Mouse (Mus musculus): ENCODE measurements around the gene Arid1a. TPM values are rescaled to one million over a fixed set of nuclear protein-coding genes. Genes with fewer than 3 reads are reported as not detected.

Arid1a gene
- total RNA-seq, 2 experiments from 2014 or later, result 81.0 to 88.3 TPM

- DNase-seq (ENCODE audit: low spot score in 2 of 2), result no peak
- intact Hi-C loops (cut with DNase I), result no loop called here
Measured at GRCm38 (mm10) chr4:133680206-133680786, 76.3 kb downstream of the Arid1a start.

- intact Hi-C loops (cut with DNase I), result no loop called here
- DNase-seq (ENCODE audit: low spot score in 2 of 2), result no peak
Measured at GRCm38 (mm10) chr4:133679629-133680028, 76.9 kb downstream of the Arid1a start.

GRCm38 (mm10) chr4:133677266-133677665 lies 79.3 kb downstream of the Arid1a start:
- intact Hi-C loops (cut with DNase I), result no loop called here
- no peak for DNase-seq (ENCODE audit: low spot score in 2 of 2)

- no peak for DNase-seq (ENCODE audit: low spot score in 2 of 2)
- intact Hi-C loops (cut with DNase I), result no loop called here
Measured at GRCm38 (mm10) chr4:133676189-133676588, 80.4 kb downstream of the Arid1a start.

- intact Hi-C loops (cut with DNase I), result no loop called here
- DNase-seq (ENCODE audit: low spot score in 2 of 2), result peak in 1 of 2 experiments; percentile 56
Measured at GRCm38 (mm10) chr4:133675594-133676016, 81.0 kb downstream of the Arid1a start.

- no peak for DNase-seq (ENCODE audit: low spot score in 2 of 2)
- intact Hi-C loops (cut with DNase I), result loop anchor here (5.0 kb wide), 1 partner anchor 238 kb away; no protein-coding TSS in a partner anchor
Measured at GRCm38 (mm10) chr4:133674331-133674695, 82.3 kb downstream of the Arid1a start.

GRCm38 (mm10) chr4:133673666-133674330 lies 82.8 kb downstream of the Arid1a start:
- peak in 1 of 2 experiments; percentile 59 for DNase-seq (ENCODE audit: low spot score in 2 of 2)
- intact Hi-C loops (cut with DNase I), result loop anchor here (2.0 to 5.0 kb wide), 2 partner anchors 55 to 239 kb away; no protein-coding TSS in a partner anchor

- peak in 1 of 2 experiments; percentile 32 for DNase-seq (ENCODE audit: low spot score in 2 of 2)
- intact Hi-C loops (cut with DNase I), result loop anchor here (1.0 to 5.0 kb wide), 5 partner anchors 56 to 239 kb away; partner anchors contain the start of gene Arid1a
Measured at GRCm38 (mm10) chr4:133672845-133673647, 83.5 kb downstream of the Arid1a start.

GRCm38 (mm10) chr4:133671881-133672844 lies 84.4 kb downstream of the Arid1a start, which contains the start of gene Pigv:
Gene Pigv, minus strand, starts transcription at chr4:133672647.
- peak; percentile 95 for DNase-seq (ENCODE audit: low spot score in 2 of 2)
- intact Hi-C loops (cut with DNase I), result loop anchor here (1.0 to 5.0 kb wide), 7 partner anchors 57 to 240 kb away; partner anchors contain the start of gene Arid1a

- intact Hi-C loops (cut with DNase I), result loop anchor here (1.0 to 5.0 kb wide), 3 partner anchors 79 to 241 kb away; no protein-coding TSS in a partner anchor
- DNase-seq (ENCODE audit: low spot score in 2 of 2), result peak; percentile 86 to 91
Measured at GRCm38 (mm10) chr4:133671184-133671880, 85.2 kb downstream of the Arid1a start.

- DNase-seq (ENCODE audit: low spot score in 2 of 2), result no peak
- intact Hi-C loops (cut with DNase I), result loop anchor here (5.0 kb wide), 1 partner anchor 243 kb away; no protein-coding TSS in a partner anchor
Measured at GRCm38 (mm10) chr4:133669652-133670210, 86.8 kb downstream of the Arid1a start.

GRCm38 (mm10) chr4:133668537-133668936 lies 88.0 kb downstream of the Arid1a start:
- DNase-seq (ENCODE audit: low spot score in 2 of 2), result no peak
- intact Hi-C loops (cut with DNase I), result no loop called here

GRCm38 (mm10) chr4:133666199-133666598 lies 90.4 kb downstream of the Arid1a start:
- intact Hi-C loops (cut with DNase I), result no loop called here
- DNase-seq (ENCODE audit: low spot score in 2 of 2), result no peak

- DNase-seq (ENCODE audit: low spot score in 2 of 2), result no peak
- intact Hi-C loops (cut with DNase I), result no loop called here
Measured at GRCm38 (mm10) chr4:133665118-133665517, 91.5 kb downstream of the Arid1a start.

- intact Hi-C loops (cut with DNase I), result no loop called here
- DNase-seq (ENCODE audit: low spot score in 2 of 2), result no peak
Measured at GRCm38 (mm10) chr4:133662945-133663344, 93.6 kb downstream of the Arid1a start.

- intact Hi-C loops (cut with DNase I), result no loop called here
- no peak for DNase-seq (ENCODE audit: low spot score in 2 of 2)
Measured at GRCm38 (mm10) chr4:133662421-133662820, 94.1 kb downstream of the Arid1a start.

- DNase-seq (ENCODE audit: low spot score in 2 of 2), result peak; percentile 79 to 91
- intact Hi-C loops (cut with DNase I), result no loop called here
Measured at GRCm38 (mm10) chr4:133660193-133661155, 96.1 kb downstream of the Arid1a start.
